8 mouse cellular contexts compared by ENCODE assay signal in the genomic region with DNA sequence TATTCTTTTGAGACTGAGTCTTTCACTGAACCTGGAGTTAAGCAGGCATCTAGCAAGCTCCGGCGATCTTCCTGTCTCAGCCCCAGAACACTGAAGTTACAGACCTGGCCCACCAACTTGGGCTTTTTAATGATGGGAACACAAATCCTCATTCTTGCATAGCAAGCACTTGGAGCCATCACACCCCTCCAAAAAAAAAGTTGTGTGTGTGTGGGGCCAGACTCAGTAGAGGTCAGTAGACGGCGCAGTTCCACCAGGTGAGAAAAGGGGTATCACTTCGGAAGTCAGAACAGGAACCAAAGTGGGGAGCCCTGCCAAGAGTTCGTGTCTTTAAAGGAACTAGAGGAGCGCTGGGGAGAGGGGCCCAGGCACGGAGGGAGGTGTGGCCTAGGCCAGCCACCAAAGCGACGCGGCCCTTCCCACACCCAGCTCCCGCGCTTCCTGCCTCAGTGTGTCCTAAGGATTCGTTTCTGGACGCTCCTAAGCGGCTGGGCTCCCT. TPM values are rescaled to one million over a fixed set of nuclear protein-coding genes. Genes with fewer than 3 reads are reported as not detected.
DNase-seq lines count a peak whose midpoint lies in the region; ATAC-seq and TF ChIP-seq lines count a peak whose summit lies in the region.

No protein-coding gene starts in this region.

- peak; percentile 75 to 83 for ATAC-seq in hematopoietic stem cell, adult 5-6 weeks (replicated peaks in 1 of 2; ENCODE audit: insufficient read depth in 1 of 2, low FRiP score in 2 of 2, low TSS enrichment in 1 of 2, low read depth in 1 of 2, poor library complexity in 2 of 2, severe bottlenecking in 2 of 2)

- H3K27me3 ChIP-seq in heart, adult 2 months (ENCODE audit: control insufficient read depth, insufficient read depth, low read length) = no peaks in the 10 kb centered on the region
- no peaks in the 10 kb centered on the region for H3K27me3 ChIP-seq in E14TG2a.4 (ENCODE audit: insufficient read depth, low read length)
- H3K27me3 ChIP-seq in megakaryocyte, embryonic 14.5 days (replicated peaks) = no peaks in the 10 kb centered on the region

- intact Hi-C loops in heart, adult 2 months (cut with DNase I) = no loop called here
- intact Hi-C loops in left cerebral cortex, postnatal 36 days (cut with DNase I) = no loop called here

- peaks cover 7% of the 10 kb centered on the region for H3K79me2 ChIP-seq in heart, adult 2 months (replicated peaks; ENCODE audit: control insufficient read depth, insufficient read depth, low read length)

- H3K4me3 ChIP-seq in heart, adult 2 months = peak overlapping the region; percentile 69
- peak overlapping the region; percentile 99 for H3K4me3 ChIP-seq in E14TG2a.4 (replicated peaks; ENCODE audit: low read length)
- H3K4me3 ChIP-seq in megakaryocyte, embryonic 14.5 days (replicated peaks) = peak overlapping the region; percentile 94

- peak overlapping the region; percentile 99 for H3K27ac ChIP-seq in heart, adult 2 months

- TF ChIP-seq EP300 in heart, adult 2 months (IDR thresholded peaks at IDR 0.05; ENCODE audit: insufficient read depth, low read depth, low read length) = no peak

- H3K4me1 ChIP-seq in heart, adult 2 months (ENCODE audit: control insufficient read depth, insufficient read depth, low read length) = peaks cover 6% of the 10 kb centered on the region
- H3K4me1 ChIP-seq in E14TG2a.4 (replicated peaks; ENCODE audit: low read depth, low read length) = peaks cover 45% of the 10 kb centered on the region
- peaks cover 53% of the 10 kb centered on the region for H3K4me1 ChIP-seq in megakaryocyte, embryonic 14.5 days

- DNase-seq in heart, adult 2 months = no peak
- no peak for DNase-seq in heart, adult 11 months
- DNase-seq in adrenal gland, adult 18-20 months (ENCODE audit: low spot score in 2 of 2) = no peak
- no peak for DNase-seq in left cerebral cortex, postnatal 36 days (ENCODE audit: low spot score in 2 of 2)
- DNase-seq in adrenal gland, postnatal 25 days = no peak

- peak; percentile 28 for TF ChIP-seq CTCF in heart, adult 2 months (IDR thresholded peaks at IDR 0.05)
- peak; percentile 29 for TF ChIP-seq CTCF in E14TG2a.4 (conservative IDR thresholded peaks at IDR 0.05; ENCODE audit: low read length)

- H3K36me3 ChIP-seq in heart, adult 2 months (ENCODE audit: control insufficient read depth, insufficient read depth, low read length) = peaks cover 8% of the 10 kb centered on the region
- H3K36me3 ChIP-seq in E14TG2a.4 (ENCODE audit: insufficient read depth, low read length) = peaks cover 24% of the 10 kb centered on the region
- H3K36me3 ChIP-seq in megakaryocyte, embryonic 14.5 days (replicated peaks; ENCODE audit: low read length) = peaks cover 3% of the 10 kb centered on the region

- TF ChIP-seq POLR2A in heart, adult 2 months (IDR thresholded peaks at IDR 0.05; ENCODE audit: insufficient read depth, low read depth, low read length) = no peak; the same call in 1 of the 2 replicates

- 1% methylated on average over 16 of the region's 16 CpGs for WGBS in heart, adult 2 months

- no peaks in the 10 kb centered on the region for H3K9me3 ChIP-seq in E14TG2a.4 (ENCODE audit: low read length)
- H3K9me3 ChIP-seq in megakaryocyte, embryonic 14.5 days = no peaks in the 10 kb centered on the region

- peak overlapping the region; percentile 57 for H3K9ac ChIP-seq in heart, adult 2 months (ENCODE audit: low read depth, low read length)

RNA-seq across cellular contexts. Expression of gene Tti1, which starts 0.3 kb away (rescaled TPM):
- 10 to 100 TPM; 24.3 to 25.3 TPM for total RNA-seq in heart, adult 2 months (2021)
- polyA plus RNA-seq in heart, adult 2 months (2012; rRNA removed) = 17.3 and 25.9 TPM in 2 replicates
- 31.7 and 39.7 TPM in 2 replicates for total RNA-seq in hematopoietic stem cell, adult 5-6 weeks (2017)
- 5.5 and 10.8 TPM in 2 replicates for polyA plus RNA-seq in megakaryocyte, embryonic 14.5 days (2012; ENCODE audit: insufficient read depth, low replicate concordance)
- 10 to 100 TPM; 17.8 to 18.9 TPM for total RNA-seq in adrenal gland, adult 18-20 months (2021)
- 10 to 100 TPM; 19.7 to 21.1 TPM for total RNA-seq in left cerebral cortex, postnatal 36 days (2021)
- 20.2 and 26.3 TPM in 2 replicates for total RNA-seq in adrenal gland, postnatal 25 days (2021)

RNA-seq across cellular contexts. Expression of gene Rprd1b, which starts 0.4 kb away (rescaled TPM):
- total RNA-seq in heart, adult 2 months (2021) = 10 to 100 TPM; 32.9 to 33.5 TPM
- polyA plus RNA-seq in heart, adult 2 months (2012; rRNA removed) = 15.9 and 20.8 TPM in 2 replicates
- total RNA-seq in hematopoietic stem cell, adult 5-6 weeks (2017) = 24.1 and 40.9 TPM in 2 replicates
- 5.5 and 8.2 TPM in 2 replicates for polyA plus RNA-seq in megakaryocyte, embryonic 14.5 days (2012; ENCODE audit: insufficient read depth, low replicate concordance)
- 10 to 100 TPM; 28.6 to 35.3 TPM for total RNA-seq in adrenal gland, adult 18-20 months (2021)
- total RNA-seq in left cerebral cortex, postnatal 36 days (2021) = 10 to 100 TPM; 50.9 to 58.1 TPM
- 31.0 and 32.6 TPM in 2 replicates for total RNA-seq in adrenal gland, postnatal 25 days (2021)
